Mouse (Mus musculus) embryo, embryonic 10.5 days (tissue): Measurements from ENCODE around the gene Rgl2.

Experiments used
- DNase-seq: peaks from one replicate; pipeline ENCODE4 v3.0.0-alpha.2; 2015; ENCODE audit warnings: low spot score

Rgl2 gene

GRCm38 (mm10) chr17:33909077-33909868 is 20.1 kb upstream of the Rgl2 start, which contains the start of gene Daxx:
Gene Daxx (plus strand): TSS chr17:33909414.
- peak; percentile 99 for DNase-seq

DNA sequence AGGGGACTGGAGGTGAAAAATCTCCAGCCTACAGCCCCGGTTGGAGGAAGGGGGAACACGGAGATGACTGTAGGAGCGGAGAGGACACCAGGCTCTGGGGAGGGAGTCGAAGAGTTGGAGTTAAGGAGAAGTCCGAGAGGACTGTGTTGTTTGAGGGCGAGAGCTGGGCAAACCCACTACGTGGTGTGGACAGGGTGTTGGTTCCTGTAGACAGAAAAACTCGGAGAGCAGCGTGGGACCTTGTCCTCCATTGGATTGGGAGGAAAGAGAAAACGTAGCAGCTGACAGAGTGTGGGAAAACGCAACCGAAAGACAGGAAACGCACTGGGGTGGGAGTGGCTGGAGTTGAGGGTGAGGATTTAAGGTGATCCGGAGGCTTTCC is 19.5 kb upstream of the Rgl2 start:
- DNase-seq, result peak; percentile 38

- DNase-seq, result no peak
These were observed 18.8 kb upstream of the Rgl2 start for GRCm38 (mm10) chr17:33910346-33911051.

- DNase-seq, result no peak
These were observed 18.1 kb upstream of the Rgl2 start for GRCm38 (mm10) chr17:33911052-33911812.

GRCm38 (mm10) chr17:33911813-33912414 is 17.4 kb upstream of the Rgl2 start:
- no peak for DNase-seq

GRCm38 (mm10) chr17:33913264-33913663 is 16.1 kb upstream of the Rgl2 start:
- no peak for DNase-seq

GRCm38 (mm10) chr17:33913905-33914304 is 15.4 kb upstream of the Rgl2 start:
- no peak for DNase-seq

GRCm38 (mm10) chr17:33914969-33915391 is 14.4 kb upstream of the Rgl2 start:
- no peak for DNase-seq

DNA sequence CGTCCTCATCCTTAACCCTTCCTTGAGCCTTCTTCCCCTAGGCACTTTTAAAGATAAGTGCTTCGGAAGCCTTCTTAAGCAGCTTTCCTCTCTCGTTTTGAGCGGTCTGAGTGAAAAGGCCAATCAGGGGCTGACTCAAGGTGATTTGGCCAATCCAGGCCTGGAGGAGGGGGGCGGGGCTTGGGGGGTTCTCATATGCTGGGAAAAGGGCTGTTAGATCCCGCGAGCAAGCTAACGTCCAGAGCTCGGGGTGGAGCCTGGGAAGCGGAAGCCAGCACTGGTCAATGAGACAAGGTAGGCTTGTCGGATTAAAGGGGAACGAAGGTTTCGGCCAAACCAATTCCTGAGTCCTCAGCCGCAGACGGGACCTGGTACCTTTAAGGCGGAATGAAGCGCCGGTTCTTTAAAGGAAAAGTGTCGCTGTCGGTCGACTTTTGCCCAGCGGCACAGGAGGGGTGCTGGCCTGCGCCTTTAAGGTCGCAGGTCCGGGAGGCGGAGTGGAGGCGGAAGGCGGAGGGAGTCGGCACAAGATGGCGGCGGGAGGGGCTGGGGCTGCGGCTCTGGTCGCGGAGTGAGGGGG is 13.6 kb upstream of the Rgl2 start, which contains the start of the genes Tapbp and Zbtb22:
TSS of gene Tapbp (plus strand) at position 229 of the 580 bp plus-strand sequence.
TSS of gene Zbtb22 (plus strand) at position 234 of the 580 bp plus-strand sequence.
- DNase-seq, result peak; percentile 99

GRCm38 (mm10) chr17:33916294-33916693 is 13.0 kb upstream of the Rgl2 start:
- DNase-seq, result peak; percentile 84

- DNase-seq, result no peak
These were observed 12.3 kb upstream of the Rgl2 start for GRCm38 (mm10) chr17:33916847-33917655.

GRCm38 (mm10) chr17:33917656-33918292 is 11.6 kb upstream of the Rgl2 start:
- DNase-seq, result no peak

DNA sequence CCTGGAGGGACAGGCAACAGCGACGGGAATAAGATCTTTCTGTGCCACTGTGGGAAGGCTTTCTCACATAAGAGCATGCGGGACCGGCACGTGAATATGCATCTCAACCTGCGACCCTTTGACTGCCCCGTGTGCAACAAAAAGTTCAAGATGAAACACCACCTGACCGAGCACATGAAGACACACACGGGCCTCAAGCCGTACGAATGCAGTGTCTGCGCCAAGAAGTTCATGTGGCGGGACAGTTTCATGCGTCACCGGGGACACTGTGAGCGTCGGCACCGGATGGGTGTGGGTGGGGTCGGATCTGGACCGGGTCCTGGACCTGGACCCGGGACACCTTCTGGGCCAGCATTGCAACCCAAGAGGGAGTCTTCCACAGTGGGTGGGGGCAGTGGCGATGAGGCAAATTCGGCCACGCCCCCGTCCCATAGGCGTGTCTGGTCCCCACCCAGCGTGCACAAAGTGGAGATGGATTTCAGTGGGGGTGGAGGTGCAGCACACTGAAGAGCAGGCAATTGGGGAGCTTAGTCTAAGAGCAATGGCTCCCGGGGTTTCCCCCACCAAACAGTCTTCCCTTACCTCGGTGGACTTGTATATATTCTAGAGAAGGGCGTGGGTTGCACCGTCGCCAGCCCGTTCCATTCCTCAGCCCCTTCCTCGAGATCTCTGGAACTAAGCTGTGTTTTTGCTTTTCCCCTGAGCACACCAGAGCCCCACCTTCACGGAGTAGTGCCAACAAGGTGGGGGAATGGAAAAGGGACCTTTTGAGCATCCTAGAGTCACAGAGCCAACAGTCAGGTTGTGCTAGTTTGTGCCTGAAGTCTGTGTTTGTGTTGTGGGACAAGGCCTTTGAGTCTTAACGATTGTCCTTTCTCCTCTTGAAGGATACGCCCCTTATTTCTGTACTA is 10.8 kb upstream of the Rgl2 start:
- no peak for DNase-seq

- DNase-seq, result peak; percentile 65
These were observed 9.7 kb upstream of the Rgl2 start for GRCm38 (mm10) chr17:33919351-33920281.

GRCm38 (mm10) chr17:33920282-33921097 is 8.9 kb upstream of the Rgl2 start:
- DNase-seq, result peak; percentile 92

GRCm38 (mm10) chr17:33921361-33921760 is 8.0 kb upstream of the Rgl2 start:
- DNase-seq, result no peak
